Mouse (Mus musculus) bone marrow, adult 2 months (tissue): ENCODE results near the gene Stk4.

Experiments
- CTCF ChIP-seq: fragments of 200-500 bp; IDR thresholded peaks from 2 replicates; pipeline ENCODE4 v1.5.1; 2011; ENCODE audit warnings: low read length, control low read depth; ENCODE audit not compliant: control insufficient read depth, insufficient read depth
- POLR2A ChIP-seq: fragments of 200-500 bp; IDR thresholded peaks from 2 replicates; pipeline ENCODE4 v1.6.1; 2011; ENCODE audit warnings: low read depth, mild to moderate bottlenecking, control low read depth, low read length, borderline replicate concordance; ENCODE audit not compliant: control insufficient read depth

DNA sequence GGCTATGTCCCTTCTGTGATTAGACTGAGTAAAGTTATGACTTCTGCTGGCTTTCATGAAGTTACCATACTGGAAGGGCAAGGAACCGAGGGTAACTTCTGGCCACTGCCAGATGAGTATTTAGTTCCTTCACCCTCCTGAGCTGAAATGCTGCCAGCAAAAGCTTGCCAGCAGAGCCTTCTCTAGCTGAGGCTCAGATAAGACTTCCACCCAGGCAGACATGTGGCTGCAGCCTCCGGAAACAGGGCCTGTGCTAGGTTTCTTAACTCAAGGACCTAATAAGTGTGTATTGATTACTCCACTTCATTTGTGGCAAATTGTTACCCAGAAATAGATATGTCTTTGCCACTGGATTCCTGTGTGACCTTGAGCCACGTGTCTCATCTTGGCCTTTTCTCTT lies 103.3 kb downstream of the Stk4 start:
- TF ChIP-seq CTCF (no peak), POLR2A (no peak)
